Mouse (Mus musculus): ENCODE data around the gene Cd244a.

The Cd244a gene

DNA sequence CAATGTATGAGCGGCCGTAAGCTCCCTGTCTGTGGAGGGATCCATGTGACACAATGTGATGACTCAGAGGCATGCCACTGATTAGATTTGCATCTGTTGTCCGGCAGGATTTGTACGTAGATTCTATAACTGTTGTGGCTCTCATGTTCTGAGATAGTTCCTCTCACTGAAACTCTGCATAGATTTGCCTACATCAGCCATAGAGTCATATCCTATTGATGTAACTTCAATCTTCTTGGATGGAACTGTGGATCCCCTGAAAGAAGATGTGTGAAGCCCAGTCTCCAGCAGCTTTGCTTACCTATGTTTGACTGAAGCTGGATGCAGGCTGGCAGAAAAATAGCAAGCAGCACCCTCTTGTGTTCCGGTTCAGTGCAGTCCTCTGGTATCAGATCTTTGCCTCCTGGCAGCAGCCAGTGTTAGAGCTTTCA is 99.6 kb downstream of the Cd244a start:
- no peak for DNase-seq
